Mouse (Mus musculus) bone marrow macrophage, adult 2 months (primary cell): Measurements from ENCODE around the gene Hoga1. TPM values are rescaled to one million over a fixed set of nuclear protein-coding genes. Genes with fewer than 3 reads are reported as not detected.

ENCODE experiments used
- H3K27ac ChIP-seq: 2 replicates; pipeline ENCODE4 v1.5.1; 2012; ENCODE audit warnings: low read depth, low read length; ENCODE audit not compliant: insufficient read depth
- H3K4me1 ChIP-seq: 2 replicates; pipeline ENCODE4 v1.6.1; 2012; ENCODE audit warnings: low read length; ENCODE audit not compliant: control insufficient read depth, insufficient read depth
- H3K4me3 ChIP-seq: 2 replicates; pipeline ENCODE4 v1.5.1; 2012; ENCODE audit warnings: mild to moderate bottlenecking, low read length, moderate library complexity; ENCODE audit not compliant: insufficient read depth
- CTCF ChIP-seq: IDR thresholded peaks from 2 replicates; pipeline ENCODE4 v1.5.1; 2012; ENCODE audit warnings: low read depth, mild to moderate bottlenecking, low read length, moderate library complexity
- POLR2A ChIP-seq: IDR thresholded peaks from 2 replicates; pipeline ENCODE4 v1.6.1; 2012; ENCODE audit warnings: mild to moderate bottlenecking, low read depth, low read length, borderline replicate concordance
- polyA plus RNA-seq: library from polyadenylated mRNA; stranded (reverse); fragments of >200 nt; gene quantifications from 2 replicates; pipeline ENCODE4 v1.2.4, GENCODE M21; 2012; ENCODE audit not compliant: missing spikeins, insufficient read depth, insufficient read length

Hoga1 gene
- polyA plus RNA-seq, 1 experiment = 2.3 TPM

DNA sequence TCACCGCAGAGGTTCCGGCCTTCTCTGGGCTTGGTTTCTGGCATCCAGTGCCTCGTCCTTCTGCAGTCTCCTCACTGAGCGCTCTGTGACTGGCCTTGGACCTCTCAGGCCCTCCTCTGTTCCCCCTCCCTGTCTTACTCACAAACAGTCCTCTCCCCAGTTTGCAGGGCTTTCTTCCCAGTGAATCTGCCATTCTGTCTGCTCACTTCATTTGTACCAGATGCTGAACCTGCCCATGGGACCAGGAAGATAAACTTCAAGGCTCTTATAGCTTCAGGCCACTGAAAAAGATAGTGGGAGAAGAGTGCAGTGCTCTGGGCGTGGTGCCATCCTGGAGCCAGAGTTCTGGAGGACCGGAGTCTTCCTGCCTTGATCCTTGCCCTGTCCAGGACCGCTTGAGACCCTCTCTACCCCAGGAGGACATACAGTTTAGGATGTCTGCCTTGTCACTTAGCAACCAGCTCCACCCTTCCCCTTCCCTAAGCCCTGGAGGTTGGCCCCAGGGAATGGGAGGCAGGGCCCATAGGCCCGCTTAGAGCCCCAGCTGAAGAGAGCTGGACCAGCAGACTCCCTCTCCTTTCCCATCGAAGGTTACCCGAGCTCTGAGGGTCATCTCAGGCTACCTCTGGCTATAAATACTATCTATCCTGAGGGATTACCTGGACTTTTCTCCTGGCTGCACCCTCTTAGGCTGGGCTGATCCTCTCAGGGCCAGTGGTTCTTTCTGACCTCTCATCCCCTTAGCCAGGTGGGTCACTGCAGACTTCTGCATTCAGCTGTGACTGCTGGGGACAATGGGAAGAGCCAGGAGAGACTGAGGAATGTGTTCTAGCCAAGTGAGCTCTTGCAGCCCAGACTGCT is 23.5 kb upstream of the Hoga1 start:
- Histone ChIP-seq H3K4me3 (no peak overlapping the region), H3K4me1 (peaks cover 60% of the 10 kb centered on the region), H3K27ac (peak overlapping the region; percentile 22)
- TF ChIP-seq CTCF (no peak), POLR2A (no peak)

DNA sequence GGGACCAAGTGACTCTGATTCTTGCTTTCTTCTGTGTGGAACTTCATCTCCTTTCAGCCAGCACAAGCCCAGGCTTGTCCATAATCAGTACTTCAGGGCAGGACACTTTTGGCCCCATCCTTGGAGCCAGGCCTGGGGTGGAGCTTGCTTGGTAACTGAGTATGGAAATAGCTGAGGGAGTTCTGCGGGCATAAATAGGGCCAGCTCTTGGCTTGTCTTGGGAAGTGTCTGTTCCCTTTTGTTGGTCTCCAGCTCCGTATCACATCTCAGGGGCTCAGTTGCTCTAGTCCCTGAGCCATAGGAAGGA is 22.9 kb upstream of the Hoga1 start:
- TF ChIP-seq POLR2A = no peak
- no peak for TF ChIP-seq CTCF
- peaks cover 54% of the 10 kb centered on the region for H3K4me1 ChIP-seq
- peak overlapping the region; percentile 22 for H3K27ac ChIP-seq

DNA sequence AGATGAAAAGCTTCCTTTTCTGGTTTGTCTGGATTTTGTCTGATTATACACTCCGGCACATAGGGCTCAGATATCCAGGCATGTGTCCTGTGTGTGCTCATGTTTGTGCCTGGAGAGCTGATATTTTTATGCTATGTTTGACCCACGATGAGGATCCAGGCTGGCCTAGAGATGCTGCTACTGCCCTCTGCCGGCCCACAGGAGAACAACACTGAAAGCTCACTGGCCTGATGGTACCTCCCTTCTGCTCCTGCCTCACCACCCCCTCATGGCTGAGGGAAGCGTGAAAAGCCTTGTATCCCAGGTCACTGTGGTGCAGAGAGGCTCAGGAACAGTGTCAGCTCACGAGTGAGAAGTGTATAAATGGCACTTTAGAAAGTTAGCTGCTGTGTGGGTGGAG is 19.3 kb upstream of the Hoga1 start:
- Histone ChIP-seq H3K4me1 (peaks cover 24% of the 10 kb centered on the region), H3K4me3 (no peak overlapping the region), H3K27ac (no peak overlapping the region)
- TF ChIP-seq POLR2A (no peak), CTCF (peak; percentile 70)

More for the DNA sequence above, 22.9 kb upstream of the Hoga1 start:
- no peak overlapping the region for H3K4me3 ChIP-seq

DNA sequence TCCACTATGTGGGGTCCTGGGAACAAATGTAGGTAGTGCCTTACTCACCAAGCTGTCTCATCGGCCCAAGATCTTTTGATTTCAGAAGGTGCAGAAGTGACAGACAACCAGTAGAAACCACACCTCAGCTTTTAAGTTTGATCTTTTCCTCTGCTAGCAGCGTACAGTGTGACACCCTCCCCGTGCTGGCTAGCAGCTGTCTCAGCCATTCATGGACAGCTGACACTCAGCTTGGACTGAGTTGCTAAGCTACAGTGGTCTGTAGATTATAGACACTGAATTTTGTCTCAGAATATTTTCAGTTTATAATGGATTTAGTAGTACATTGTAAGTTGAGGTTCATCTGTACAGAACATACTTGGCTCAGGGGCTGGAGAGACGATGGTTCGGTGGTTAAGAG is 14.3 kb upstream of the Hoga1 start:
- Histone ChIP-seq H3K27ac (no peak overlapping the region), H3K4me3 (no peak overlapping the region), H3K4me1 (peaks cover 12% of the 10 kb centered on the region)
- TF ChIP-seq CTCF (no peak), POLR2A (no peak)

DNA sequence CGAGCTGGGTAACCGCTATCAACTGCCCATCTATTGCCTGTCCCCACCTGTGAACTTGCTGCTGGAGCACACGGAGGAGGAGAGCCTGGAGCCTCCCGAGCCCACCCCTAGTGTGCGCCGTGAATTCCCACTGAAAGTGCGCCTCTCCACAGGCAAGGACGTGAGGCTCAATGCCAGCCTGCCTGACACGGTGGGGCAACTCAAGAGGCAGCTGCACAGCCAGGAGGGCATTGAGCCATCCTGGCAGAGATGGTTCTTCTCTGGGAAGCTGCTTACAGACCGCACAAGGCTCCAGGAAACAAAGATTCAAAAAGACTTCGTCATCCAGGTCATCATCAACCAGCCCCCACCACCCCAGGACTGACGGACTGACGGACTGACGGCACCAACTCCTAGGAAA is 11.8 kb upstream of the Hoga1 start:
- H3K27ac ChIP-seq = no peak overlapping the region
- H3K4me1 ChIP-seq = peaks cover 12% of the 10 kb centered on the region
- TF ChIP-seq CTCF (no peak), POLR2A (no peak)
- no peak overlapping the region for H3K4me3 ChIP-seq

DNA sequence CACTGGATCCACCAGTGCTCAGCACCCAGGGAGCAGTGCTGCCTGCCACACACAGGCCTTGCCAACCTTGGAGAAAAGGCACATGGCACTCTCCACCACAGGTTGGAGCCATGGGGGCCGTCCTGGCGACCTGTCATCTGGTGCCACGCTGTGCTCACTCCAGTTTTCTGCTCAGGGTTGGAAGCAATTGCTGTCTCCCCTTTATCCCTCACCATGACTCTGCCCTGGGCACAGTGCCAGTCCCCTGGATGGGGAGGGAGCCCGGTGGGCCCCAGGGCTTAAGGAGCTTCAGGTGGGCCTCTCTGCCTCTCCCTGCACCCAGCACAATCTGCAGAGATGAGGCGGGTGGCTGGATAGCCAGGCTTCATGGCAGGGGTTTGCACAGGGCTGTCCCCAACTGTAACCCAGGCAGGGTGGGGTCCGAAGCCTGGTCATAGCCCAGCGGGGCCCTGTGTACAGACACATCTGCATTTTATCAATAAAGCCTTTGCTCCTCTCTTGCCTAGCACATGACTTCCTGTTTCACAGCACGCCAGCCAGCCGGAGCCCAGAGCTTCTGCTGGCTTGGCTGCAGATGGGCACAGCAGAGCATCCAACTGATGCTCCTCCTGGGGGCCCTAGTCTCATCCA is 11.1 kb upstream of the Hoga1 start:
- H3K4me3 ChIP-seq = no peak overlapping the region
- H3K4me1 ChIP-seq = peaks cover 12% of the 10 kb centered on the region
- TF ChIP-seq CTCF = no peak
- TF ChIP-seq POLR2A = no peak
- H3K27ac ChIP-seq = peak overlapping the region; percentile 57

DNA sequence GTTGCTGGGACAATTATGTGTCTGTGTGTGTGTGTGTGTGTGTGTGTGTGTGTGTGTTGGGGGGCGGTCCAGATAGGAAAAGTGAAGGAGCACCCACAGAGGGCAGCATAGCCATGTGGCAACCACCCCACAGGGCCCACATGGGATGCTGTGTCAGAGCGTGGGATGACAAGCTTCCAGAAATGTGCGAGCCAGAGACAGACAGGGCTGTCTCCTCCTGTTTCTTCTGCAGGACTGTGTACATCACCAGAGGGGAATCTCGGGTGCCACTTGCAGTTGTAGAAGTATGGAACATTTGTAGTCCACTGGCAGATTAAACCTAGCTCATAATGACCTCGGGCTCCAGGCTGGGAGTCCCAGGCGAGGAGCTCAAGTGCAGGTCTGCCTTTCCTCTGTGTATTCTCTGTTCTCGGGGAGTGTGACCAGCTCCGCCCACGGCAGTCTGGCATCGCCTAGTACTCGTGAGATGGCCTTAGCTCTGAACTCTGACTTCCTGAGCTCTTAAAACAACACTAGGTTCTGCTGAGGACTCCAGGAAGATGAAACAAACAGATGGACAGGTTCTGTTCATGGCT is 10.4 kb upstream of the Hoga1 start:
- Histone ChIP-seq H3K4me3 (no peak overlapping the region), H3K27ac (no peak overlapping the region), H3K4me1 (peaks cover 12% of the 10 kb centered on the region)
- TF ChIP-seq POLR2A (no peak), CTCF (no peak)

DNA sequence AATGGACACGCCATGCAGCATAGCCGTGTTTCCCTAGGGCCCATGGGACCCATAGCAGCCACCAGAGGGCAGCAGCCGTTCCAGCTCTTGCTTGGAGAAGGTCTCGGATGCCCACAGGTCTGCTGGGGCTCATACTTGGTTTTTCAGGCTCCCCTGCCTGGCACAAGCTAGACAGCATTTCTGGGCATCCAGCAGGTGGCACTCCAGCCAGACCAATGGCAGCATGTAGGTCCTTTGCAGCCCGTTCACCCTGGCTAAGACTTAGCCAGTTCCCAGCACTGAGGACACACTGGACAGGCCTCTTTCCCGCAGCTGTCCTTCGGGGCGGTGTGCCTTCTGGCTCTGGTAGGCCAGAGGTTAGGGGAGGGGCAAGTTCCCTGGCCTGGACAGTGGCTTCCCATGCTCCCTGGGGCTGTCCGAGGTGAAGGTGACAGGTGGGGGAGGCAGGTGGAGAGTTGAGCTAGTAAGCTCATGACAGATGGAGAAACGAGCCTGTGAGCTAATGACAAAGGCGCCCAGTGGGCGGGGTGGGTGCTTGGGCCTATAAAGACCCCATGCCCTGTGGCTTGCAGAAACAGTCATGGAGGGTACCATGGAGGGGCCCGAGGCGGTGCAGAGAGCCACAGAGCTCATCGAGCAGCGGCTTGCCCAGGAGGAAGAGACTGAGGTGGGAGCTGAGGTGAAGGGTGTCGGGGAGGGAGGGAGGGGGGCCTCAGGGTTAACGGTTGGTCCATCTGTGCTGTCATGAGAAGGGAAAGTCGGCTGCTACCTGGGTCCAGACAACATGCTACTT is 9.8 kb upstream of the Hoga1 start, which contains the start of gene Ankrd2:
Ankrd2 (plus strand) TSS at position 545 of the 793 bp plus-strand sequence.
- Histone ChIP-seq H3K4me1 (peaks cover 12% of the 10 kb centered on the region), H3K27ac (no peak within 1 kb of the TSS), H3K4me3 (no peak within 1 kb of the TSS)
- TF ChIP-seq POLR2A (no peak), CTCF (peak; percentile 52; the same call in 1 of the 2 replicates)

DNA sequence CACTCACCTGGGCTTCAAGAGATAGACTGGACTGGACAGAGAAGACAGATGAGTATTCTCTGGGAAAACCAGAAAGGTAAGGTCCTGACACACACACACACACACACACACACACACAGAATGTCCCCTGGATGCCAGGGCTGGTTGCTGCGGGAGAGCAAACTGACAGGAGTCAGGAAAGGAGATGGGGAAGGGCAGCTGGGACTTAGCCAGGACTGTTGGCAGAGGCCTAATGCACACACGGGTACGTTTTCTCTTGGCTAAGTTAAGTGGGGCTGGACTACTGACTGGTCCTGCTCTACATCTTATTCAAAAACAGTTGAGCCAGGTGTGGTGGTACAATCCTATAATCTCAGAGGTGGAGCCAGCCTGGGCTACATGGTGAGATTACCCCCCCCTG is 9.1 kb upstream of the Hoga1 start:
- Histone ChIP-seq H3K4me3 (no peak overlapping the region), H3K27ac (no peak overlapping the region), H3K4me1 (peaks cover 12% of the 10 kb centered on the region)
- TF ChIP-seq CTCF (no peak), POLR2A (no peak)
